Mouse (Mus musculus): Measurements from ENCODE around the gene Rhbdd1.

Gene Rhbdd1

DNA sequence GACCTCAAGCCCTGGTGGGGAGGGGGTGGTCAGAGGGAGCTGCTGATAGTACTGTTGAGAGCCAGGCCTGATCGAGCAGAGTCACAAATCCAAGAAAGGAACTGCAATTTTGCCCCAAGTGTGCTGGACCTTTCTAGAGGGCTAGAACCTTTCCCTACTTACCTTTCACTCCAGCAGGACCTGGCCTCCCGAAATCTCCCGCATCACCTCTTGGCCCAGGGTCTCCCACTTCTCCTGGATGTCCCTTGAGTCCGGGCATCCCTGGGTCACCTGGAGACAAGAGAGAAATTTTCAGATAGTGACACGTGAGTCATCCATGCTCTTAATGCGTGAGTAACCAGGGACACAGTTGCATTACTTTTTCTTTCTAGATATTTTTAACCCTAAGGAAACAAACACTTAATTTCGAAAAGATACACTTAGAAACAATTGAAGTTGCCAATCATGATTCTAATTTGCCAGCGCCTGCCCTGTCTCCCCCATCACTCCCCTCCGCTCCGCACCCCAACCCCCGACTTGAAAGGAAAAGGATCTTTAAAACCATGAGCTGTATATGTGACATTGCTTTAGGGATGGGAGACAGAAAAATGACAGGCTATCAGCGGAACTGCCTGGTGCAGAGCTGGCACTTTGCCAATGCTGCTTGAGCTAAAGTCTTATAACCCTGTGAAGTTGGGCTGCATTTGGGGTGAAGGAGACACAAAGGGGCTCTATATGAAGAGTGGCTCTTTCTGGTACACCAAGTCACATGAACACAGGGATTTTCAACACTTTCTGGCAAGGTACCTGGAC lies 163.6 kb downstream of the Rhbdd1 start:
- DNase-seq (ENCODE audit: low read depth, low spot score): no peak

DNA sequence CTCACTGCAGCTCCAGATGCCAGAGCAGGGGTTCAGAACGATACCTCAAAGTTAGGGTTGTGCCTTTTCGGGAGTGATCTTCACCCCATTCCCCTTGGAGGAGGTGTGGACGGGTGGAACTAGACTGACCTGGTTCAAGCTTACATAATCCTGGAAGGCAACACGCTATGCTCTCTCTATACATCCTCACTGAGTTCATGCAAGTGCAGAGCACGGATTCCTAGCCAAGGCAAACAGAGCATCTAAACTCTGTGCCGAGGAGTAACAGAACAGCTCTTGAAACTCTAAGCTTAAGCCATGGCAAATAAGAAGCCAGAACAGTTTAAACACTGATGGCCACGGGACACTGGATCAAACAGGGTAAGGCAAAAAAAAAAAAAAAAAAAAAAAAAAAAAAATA lies 166.1 kb downstream of the Rhbdd1 start:
- no peak for DNase-seq (ENCODE audit: low read depth, low spot score)

DNA sequence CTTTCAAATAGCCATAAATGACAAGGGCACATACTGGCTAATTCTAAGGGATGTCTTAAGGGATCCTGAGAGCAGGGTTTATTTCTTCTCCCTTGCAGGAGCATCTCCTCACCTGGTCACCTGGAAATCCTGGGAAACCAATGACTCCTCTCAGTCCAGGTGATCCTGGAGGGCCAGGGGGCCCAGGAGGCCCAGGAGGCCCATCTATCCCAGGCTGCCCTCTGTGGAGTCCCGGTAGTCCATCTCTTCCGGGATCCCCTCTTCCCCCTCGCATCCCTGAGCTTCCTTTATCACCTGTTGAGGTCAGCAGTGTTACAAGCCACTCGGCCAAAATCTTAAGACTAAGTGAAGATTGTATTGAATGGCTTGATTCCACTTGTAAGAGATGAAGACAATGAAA lies 170.1 kb downstream of the Rhbdd1 start:
- no peak for DNase-seq (ENCODE audit: low read depth, low spot score)

DNA sequence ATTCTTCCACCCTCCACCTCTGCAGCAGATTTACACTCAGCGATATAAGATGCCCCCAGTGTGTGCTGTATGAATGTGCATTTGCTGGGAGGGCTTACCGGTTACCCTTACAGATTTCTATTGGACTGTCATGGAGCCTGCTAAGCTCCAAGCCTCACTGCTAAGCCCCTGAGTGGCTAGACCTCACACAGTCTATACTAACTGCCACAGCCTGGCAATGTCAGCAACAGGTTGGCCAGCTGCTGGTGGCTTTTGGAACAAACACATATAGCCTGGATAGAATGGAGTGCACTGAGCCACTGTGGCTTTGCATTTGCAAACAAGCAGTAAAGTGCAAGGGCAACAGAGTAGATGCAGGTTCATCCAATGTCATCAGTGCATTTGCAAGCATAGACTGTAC lies 175.7 kb downstream of the Rhbdd1 start:
- DNase-seq (ENCODE audit: low read depth, low spot score): no peak
